Mouse (Mus musculus) liver, embryonic 14.5 days (tissue): ENCODE data around the gene Hmgcs2.

Source experiments
- CTCF ChIP-seq: IDR thresholded peaks from 2 replicates; pipeline ENCODE4 v1.5.1; 2016; ENCODE audit warnings: antibody characterized with exemption, low read depth, control low read depth
- EP300 ChIP-seq: IDR thresholded peaks from 2 replicates; pipeline ENCODE4 v1.6.1; 2016; ENCODE audit warnings: antibody characterized with exemption, low read depth

- TF ChIP-seq CTCF (no peak), EP300 (no peak)
Measured at GRCm38 (mm10) chr3:98315181-98315580, 34.9 kb downstream of the Hmgcs2 start.
